Mouse (Mus musculus): Measurements from ENCODE around the gene Dusp8. TPM values are rescaled to one million over a fixed set of nuclear protein-coding genes. Genes with fewer than 3 reads are reported as not detected.

Dusp8 gene
- polyA plus RNA-seq, 1 experiment from 2014 or later, result 45.8 TPM

- Histone ChIP-seq H3K36me3 (replicated peaks) (0 out of 2 replicates have a peak, but pooled peaks cover 2% of the 10 kb centered on the region), H3K27me3 (no peaks in the 10 kb centered on the region), H3K4me3 (replicated peaks) (no peak overlapping the region), H3K9me3 (no peaks in the 10 kb centered on the region), H3K9ac (no peak overlapping the region), H3K4me2 (no peak overlapping the region), H3K4me1 (peaks cover 5% of the 10 kb centered on the region), H3K27ac (no peak overlapping the region)
- WGBS, result 65% methylated on average over 2 of the region's 2 CpGs
- ATAC-seq (ENCODE audit: low FRiP score), result no peak
These were observed 60.4 kb downstream of the Dusp8 start for GRCm38 (mm10) chr7:142035048-142035811.

DNA sequence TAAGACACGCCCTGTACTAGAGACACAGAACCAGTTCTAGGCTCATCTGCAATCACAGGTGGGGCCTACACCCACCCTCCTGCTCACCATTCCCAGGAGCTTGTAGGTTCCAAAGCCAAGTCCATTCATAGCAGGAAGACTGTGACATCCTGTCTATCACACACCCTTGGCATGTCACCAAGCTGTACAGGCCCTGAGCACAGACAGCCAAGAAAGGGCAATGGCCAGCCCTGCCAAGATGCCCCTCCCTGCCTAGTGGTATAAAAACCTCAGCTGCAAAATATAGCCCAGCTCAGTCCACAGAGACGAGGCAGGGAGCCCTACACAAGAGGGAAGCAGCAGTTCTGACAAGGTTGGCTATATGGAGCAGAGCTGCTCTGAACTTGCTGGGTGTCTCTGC, 61.4 kb downstream of the Dusp8 start:
- Histone ChIP-seq H3K4me2 (no peak overlapping the region), H3K27ac (no peak overlapping the region), H3K4me1 (peaks cover 5% of the 10 kb centered on the region), H3K27me3 (no peaks in the 10 kb centered on the region), H3K9ac (no peak overlapping the region), H3K36me3 (replicated peaks) (0 out of 2 replicates have a peak, but pooled peaks cover 2% of the 10 kb centered on the region), H3K4me3 (replicated peaks) (no peak overlapping the region), H3K9me3 (no peaks in the 10 kb centered on the region)
- 86% methylated on average over 2 of the region's 2 CpGs for WGBS
- no peak for ATAC-seq (ENCODE audit: low FRiP score)

- no peaks in the 10 kb centered on the region for H3K9me3 ChIP-seq
- no peak overlapping the region for H3K4me2 ChIP-seq
- no peak overlapping the region for H3K9ac ChIP-seq
- ATAC-seq (ENCODE audit: low FRiP score), result no peak
- peaks cover 5% of the 10 kb centered on the region for H3K4me1 ChIP-seq
- H3K27ac ChIP-seq, result no peak overlapping the region
- no peaks in the 10 kb centered on the region for H3K27me3 ChIP-seq
- H3K4me3 ChIP-seq (replicated peaks), result no peak overlapping the region
- H3K36me3 ChIP-seq (replicated peaks), result no peaks in the 10 kb centered on the region
These were observed 65.6 kb downstream of the Dusp8 start for GRCm38 (mm10) chr7:142030073-142030472.

Other genes with a start within 250 kb of the Dusp8 start
- 69.2 and 76.2 TPM in 2 replicates for gene Tollip, start 177.3 kb downstream of the Dusp8 start, polyA plus RNA-seq (2016; fragmentation: Nextera tagmentation; extraction: Ambion mirVana)
- 19.8 and 20.2 TPM in 2 replicates for gene Brsk2, start 146.1 kb downstream of the Dusp8 start, polyA plus RNA-seq (2016; fragmentation: Nextera tagmentation; extraction: Ambion mirVana)
- 46.4 and 46.9 TPM in 2 replicates for gene Mob2, start 34.8 kb downstream of the Dusp8 start, polyA plus RNA-seq (2016; fragmentation: Nextera tagmentation; extraction: Ambion mirVana)
- gene Gm45618, start 24.9 kb upstream of the Dusp8 start, polyA plus RNA-seq (2016; fragmentation: Nextera tagmentation; extraction: Ambion mirVana), result not detected in 2 replicates
- not detected in 2 replicates for gene Gm39115, start 40.2 kb upstream of the Dusp8 start, polyA plus RNA-seq (2016; fragmentation: Nextera tagmentation; extraction: Ambion mirVana)
- not detected in 2 replicates for gene Gm45337, start 48.8 kb upstream of the Dusp8 start, polyA plus RNA-seq (2016; fragmentation: Nextera tagmentation; extraction: Ambion mirVana)
- gene Gm29735, start 61.3 kb upstream of the Dusp8 start, polyA plus RNA-seq (2016; fragmentation: Nextera tagmentation; extraction: Ambion mirVana), result not detected in 2 replicates
- not detected in 2 replicates for gene Gm4553, start 69.9 kb upstream of the Dusp8 start, polyA plus RNA-seq (2016; fragmentation: Nextera tagmentation; extraction: Ambion mirVana)
- gene Krtap5-2, start 80.2 kb upstream of the Dusp8 start, polyA plus RNA-seq (2016; fragmentation: Nextera tagmentation; extraction: Ambion mirVana), result not detected in 2 replicates
- gene Gm10153, start 94.5 kb upstream of the Dusp8 start, polyA plus RNA-seq (2016; fragmentation: Nextera tagmentation; extraction: Ambion mirVana), result not detected in 2 replicates
- not detected in 2 replicates for gene Krtap5-3, start 105.5 kb upstream of the Dusp8 start, polyA plus RNA-seq (2016; fragmentation: Nextera tagmentation; extraction: Ambion mirVana)
- gene Gm7579, start 116.0 kb upstream of the Dusp8 start, polyA plus RNA-seq (2016; fragmentation: Nextera tagmentation; extraction: Ambion mirVana), result not detected in 2 replicates
- gene Krtap5-5, start 134.1 kb upstream of the Dusp8 start, polyA plus RNA-seq (2016; fragmentation: Nextera tagmentation; extraction: Ambion mirVana), result not detected in 2 replicates
- not detected in 2 replicates for gene Gm40460, start 145.2 kb upstream of the Dusp8 start, polyA plus RNA-seq (2016; fragmentation: Nextera tagmentation; extraction: Ambion mirVana)
- gene Gm2431, start 162.5 kb upstream of the Dusp8 start, polyA plus RNA-seq (2016; fragmentation: Nextera tagmentation; extraction: Ambion mirVana), result not detected in 2 replicates
- gene Gm4559, start 178.5 kb upstream of the Dusp8 start, polyA plus RNA-seq (2016; fragmentation: Nextera tagmentation; extraction: Ambion mirVana), result not detected in 2 replicates
- gene Krtap5-1, start 201.3 kb upstream of the Dusp8 start, polyA plus RNA-seq (2016; fragmentation: Nextera tagmentation; extraction: Ambion mirVana), result not detected in 2 replicates
- not detected in 2 replicates for gene Krtap5-4, start 207.7 kb upstream of the Dusp8 start, polyA plus RNA-seq (2016; fragmentation: Nextera tagmentation; extraction: Ambion mirVana)

All from forebrain, embryonic 12.5 days (tissue).